Mouse (Mus musculus) hindbrain, embryonic 11.5 days (tissue): ENCODE data around the gene Dio1. TPM values are rescaled to one million over a fixed set of nuclear protein-coding genes. Genes with fewer than 3 reads are reported as not detected.

Source experiments
- ATAC-seq: fragments of 200-750 bp; cut with Nextera tagmentation; 2 replicates; pipeline ENCODE4 v1.8.0; 2017; ENCODE audit warnings: mild to moderate bottlenecking, moderate TSS enrichment, moderate library complexity; ENCODE audit not compliant: low FRiP score
- DNase-seq: peaks from one replicate; pipeline ENCODE4 v3.0.0-alpha.2; 2015; ENCODE audit warnings: low spot score
- H3K27ac ChIP-seq: fragments of 300-500 bp; sonication (generic); 2 replicates; pipeline ENCODE4 v1.5.1; 2014; ENCODE audit warnings: mild to moderate bottlenecking, low read depth, low read length
- H3K27me3 ChIP-seq: fragments of 300-500 bp; sonication (generic); 2 replicates; pipeline ENCODE4 v1.6.1; 2014; ENCODE audit warnings: mild to moderate bottlenecking, low read length, moderate library complexity, mixed read lengths; ENCODE audit not compliant: control insufficient read depth, insufficient read depth
- H3K36me3 ChIP-seq: fragments of 300-500 bp; sonication (generic); 2 replicates; pipeline ENCODE4 v1.6.1; 2014; ENCODE audit warnings: mild to moderate bottlenecking, low read length, moderate library complexity, mixed read lengths; ENCODE audit not compliant: control insufficient read depth, insufficient read depth
- H3K4me1 ChIP-seq: fragments of 300-500 bp; sonication (generic); replicated peaks from 2 replicates; pipeline ENCODE4 v1.6.1; 2014; ENCODE audit warnings: low read length, mixed read lengths; ENCODE audit not compliant: control insufficient read depth, insufficient read depth
- H3K4me2 ChIP-seq: fragments of 300-500 bp; sonication (generic); replicated peaks from 2 replicates; pipeline ENCODE4 v1.6.1; 2014; ENCODE audit warnings: mild to moderate bottlenecking, low read depth, low read length
- H3K4me3 ChIP-seq: fragments of 300-500 bp; sonication (generic); 2 replicates; pipeline ENCODE4 v1.5.1; 2014; ENCODE audit warnings: low read depth, low read length
- H3K9ac ChIP-seq: fragments of 300-500 bp; sonication (generic); 2 replicates; pipeline ENCODE4 v1.6.1; 2014; ENCODE audit warnings: low read depth, low read length
- H3K9me3 ChIP-seq: fragments of 300-500 bp; sonication (generic); 2 replicates; pipeline ENCODE4 v1.6.1; 2016; ENCODE audit warnings: low read length; ENCODE audit not compliant: control insufficient read depth
- WGBS: fragments of 180-500 bp; shearing (Covaris S2); extraction: QIAGEN DNeasy Blood & Tissue Kit; methylation state at CpG from one replicate; pipeline ENCODE4 v1.1.7; 2014; 5-methylcytosine and 5-hydroxymethylcytosine counted together
- polyA plus RNA-seq: library from polyadenylated mRNA; unstranded; fragments of >200 nt; fragmentation: Nextera tagmentation; extraction: Ambion mirVana; gene quantifications from 2 replicates; pipeline ENCODE4 v1.2.1, GENCODE M21; 2014

The Dio1 gene
- polyA plus RNA-seq, 1 experiment from 2014 or later: not detected

DNA sequence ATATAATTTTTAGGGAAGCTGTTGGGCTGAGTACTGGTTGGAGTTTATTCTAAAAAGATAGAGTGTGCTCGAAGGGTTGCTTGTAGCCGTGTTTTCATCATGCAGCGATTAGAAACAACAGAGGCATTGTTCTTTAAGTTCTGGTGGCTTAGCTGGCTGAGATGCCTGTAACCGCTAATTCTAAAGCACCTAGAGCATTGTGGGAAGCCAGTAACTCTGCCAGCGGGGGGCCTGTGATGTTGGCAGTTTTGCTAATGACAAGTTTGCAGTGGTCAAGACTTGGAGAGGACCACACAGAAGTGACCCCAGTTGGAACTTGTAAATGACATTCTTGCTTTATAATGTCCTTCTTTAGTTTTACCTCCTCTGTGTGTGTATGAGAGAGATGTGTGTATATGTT, 34.4 kb upstream of the Dio1 start:
- H3K4me1 ChIP-seq: no peaks in the 10 kb centered on the region
- no peak overlapping the region for H3K9ac ChIP-seq
- no peaks in the 10 kb centered on the region for H3K27me3 ChIP-seq
- H3K27ac ChIP-seq: no peak overlapping the region
- no peak overlapping the region for H3K4me2 ChIP-seq
- DNase-seq (no peak), ATAC-seq (no peak)
- no peak overlapping the region for H3K4me3 ChIP-seq
- no peaks in the 10 kb centered on the region for H3K36me3 ChIP-seq
- no peaks in the 10 kb centered on the region for H3K9me3 ChIP-seq
- 53% methylated on average over 5 of the region's 5 CpGs for WGBS

- Histone ChIP-seq H3K9ac (no peak overlapping the region), H3K27ac (no peak overlapping the region), H3K27me3 (no peaks in the 10 kb centered on the region), H3K4me3 (no peak overlapping the region), H3K4me2 (no peak overlapping the region), H3K4me1 (no peaks in the 10 kb centered on the region), H3K36me3 (no peaks in the 10 kb centered on the region), H3K9me3 (no peaks in the 10 kb centered on the region)
- DNase-seq (no peak), ATAC-seq (no peak)
- 97% methylated on average over 5 of the region's 5 CpGs for WGBS
Measured at GRCm38 (mm10) chr4:107337455-107337854, 30.5 kb upstream of the Dio1 start.

DNA sequence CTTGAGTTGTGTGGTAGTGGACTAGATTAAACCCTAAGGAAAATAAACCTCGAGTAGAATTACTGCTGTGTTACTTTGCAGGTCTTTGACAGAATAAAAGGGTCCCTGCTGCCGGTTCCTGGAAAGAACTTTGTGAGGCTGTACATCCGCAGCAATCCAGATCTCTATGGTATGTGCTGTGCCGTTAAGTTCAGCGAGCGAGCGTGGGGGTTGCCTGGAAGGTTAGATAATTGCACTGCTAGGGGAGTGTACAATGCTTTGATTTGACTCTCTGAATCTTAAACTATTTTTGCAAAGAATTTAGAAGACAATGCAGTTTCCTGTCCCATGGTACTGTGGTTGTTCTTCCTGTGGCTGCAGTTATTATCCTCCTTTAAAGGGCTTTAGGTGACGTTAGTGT, 29.4 kb upstream of the Dio1 start:
- 90% methylated on average over 8 of the region's 8 CpGs for WGBS

GRCm38 (mm10) chr4:107333514-107333913, 26.5 kb upstream of the Dio1 start:
- 93% methylated on average over 4 of the region's 4 CpGs for WGBS
- Histone ChIP-seq H3K27ac (no peak overlapping the region), H3K9ac (no peak overlapping the region), H3K27me3 (no peaks in the 10 kb centered on the region), H3K4me3 (no peak overlapping the region), H3K9me3 (no peaks in the 10 kb centered on the region), H3K4me1 (no peaks in the 10 kb centered on the region), H3K36me3 (no peaks in the 10 kb centered on the region), H3K4me2 (no peak overlapping the region)
- no peak for DNase-seq
- no peak for ATAC-seq

More for the DNA sequence above, 29.4 kb upstream of the Dio1 start:
- Histone ChIP-seq H3K9ac (no peak overlapping the region), H3K4me2 (no peak overlapping the region), H3K27me3 (no peaks in the 10 kb centered on the region), H3K4me1 (no peaks in the 10 kb centered on the region), H3K36me3 (no peaks in the 10 kb centered on the region), H3K4me3 (no peak overlapping the region), H3K9me3 (no peaks in the 10 kb centered on the region), H3K27ac (no peak overlapping the region)
- DNase-seq (no peak), ATAC-seq (no peak)

DNA sequence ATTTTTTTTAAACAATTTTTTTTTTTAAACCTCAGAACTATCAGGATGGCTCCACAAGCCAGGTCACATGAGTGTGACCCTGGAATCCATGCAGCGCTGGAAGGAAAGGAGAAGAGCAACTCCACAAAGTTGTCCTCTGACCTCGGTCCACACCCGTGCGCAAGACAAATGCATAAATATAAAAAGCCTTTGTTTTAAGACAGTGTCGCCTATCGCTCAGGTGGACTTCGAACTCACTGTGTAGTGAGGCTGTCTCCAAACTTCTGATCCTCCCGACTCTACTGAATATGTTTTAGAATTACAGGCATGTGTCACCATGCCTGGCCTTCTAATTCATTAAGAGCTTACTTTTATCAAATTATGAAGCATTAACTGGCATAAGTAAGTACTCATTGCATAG, 21.6 kb upstream of the Dio1 start:
- no peak for ATAC-seq
- H3K9me3 ChIP-seq: no peaks in the 10 kb centered on the region
- no peaks in the 10 kb centered on the region for H3K4me1 ChIP-seq
- no peaks in the 10 kb centered on the region for H3K36me3 ChIP-seq
- no peak for DNase-seq
- 94% methylated on average over 8 of the region's 8 CpGs for WGBS
- H3K27ac ChIP-seq: no peak overlapping the region
- H3K9ac ChIP-seq: no peak overlapping the region
- no peak overlapping the region for H3K4me2 ChIP-seq
- no peak overlapping the region for H3K4me3 ChIP-seq
- no peaks in the 10 kb centered on the region for H3K27me3 ChIP-seq

DNA sequence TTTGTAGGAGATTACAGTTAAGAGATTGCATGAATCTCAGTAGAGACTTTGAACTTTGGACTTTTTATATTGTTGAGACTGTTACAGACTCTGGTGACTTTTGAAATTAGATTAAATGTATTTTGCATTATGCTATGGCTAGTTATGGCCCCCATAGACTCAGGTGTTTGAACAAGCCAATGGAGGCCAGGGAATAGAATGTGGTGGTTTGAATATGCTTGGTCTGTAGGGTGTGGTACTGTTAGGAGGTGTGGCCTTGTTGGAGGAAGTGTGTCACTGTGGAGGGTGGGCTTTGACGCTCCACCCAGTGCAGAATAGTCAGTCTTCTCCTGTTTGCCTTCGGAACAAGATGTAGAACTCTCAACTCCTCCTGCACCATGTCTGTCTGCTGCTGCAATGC, 16.1 kb upstream of the Dio1 start:
- Histone ChIP-seq H3K4me3 (no peak overlapping the region), H3K9ac (no peak overlapping the region), H3K27me3 (no peaks in the 10 kb centered on the region), H3K27ac (no peak overlapping the region), H3K9me3 (no peaks in the 10 kb centered on the region), H3K4me1 (no peaks in the 10 kb centered on the region), H3K36me3 (0 out of 2 replicates have a peak, but pooled peaks cover 3% of the 10 kb centered on the region), H3K4me2 (no peak overlapping the region)
- DNase-seq: no peak
- WGBS: 98% methylated on average over 2 of the region's 2 CpGs
- no peak for ATAC-seq

GRCm38 (mm10) chr4:107321041-107321440, 14.1 kb upstream of the Dio1 start:
- WGBS: 89% methylated on average over 2 of the region's 2 CpGs
- H3K4me2 ChIP-seq: no peak overlapping the region
- 0 out of 2 replicates have a peak, but pooled peaks cover 3% of the 10 kb centered on the region for H3K36me3 ChIP-seq

GRCm38 (mm10) chr4:107318646-107319045, 11.7 kb upstream of the Dio1 start:
- 0 out of 2 replicates have a peak, but pooled peaks cover 5% of the 10 kb centered on the region for H3K4me1 ChIP-seq
- DNase-seq (no peak), ATAC-seq (no peak)
- 0 out of 2 replicates have a peak, but pooled peaks cover 3% of the 10 kb centered on the region for H3K36me3 ChIP-seq
- H3K27me3 ChIP-seq: no peaks in the 10 kb centered on the region
- H3K4me2 ChIP-seq: no peak overlapping the region
- H3K27ac ChIP-seq: no peak overlapping the region
- WGBS: 76% methylated on average over 8 of the region's 8 CpGs
- no peak overlapping the region for H3K4me3 ChIP-seq
- no peaks in the 10 kb centered on the region for H3K9me3 ChIP-seq
- H3K9ac ChIP-seq: no peak overlapping the region

More at GRCm38 (mm10) chr4:107321041-107321440, 14.1 kb upstream of the Dio1 start:
- no peak overlapping the region for H3K27ac ChIP-seq
- no peaks in the 10 kb centered on the region for H3K9me3 ChIP-seq
- ATAC-seq (no peak), DNase-seq (no peak)
- no peaks in the 10 kb centered on the region for H3K4me1 ChIP-seq
- no peak overlapping the region for H3K4me3 ChIP-seq
- no peak overlapping the region for H3K9ac ChIP-seq
- no peaks in the 10 kb centered on the region for H3K27me3 ChIP-seq

- H3K27me3 ChIP-seq: no peaks in the 10 kb centered on the region
- 0 out of 2 replicates have a peak, but pooled peaks cover 3% of the 10 kb centered on the region for H3K36me3 ChIP-seq
- 7% methylated on average over 7 of the region's 7 CpGs for WGBS
- peak overlapping the region; percentile 61 for H3K4me3 ChIP-seq
- H3K4me1 ChIP-seq: 0 out of 2 replicates have a peak, but pooled peaks cover 5% of the 10 kb centered on the region
- H3K9me3 ChIP-seq: no peaks in the 10 kb centered on the region
- no peak for DNase-seq
- ATAC-seq: no peak
- H3K4me2 ChIP-seq: peak overlapping the region; percentile 71
- H3K27ac ChIP-seq: 0 out of 2 replicates have a peak overlapping the region, but pooled peaks have one; percentile 6
- H3K9ac ChIP-seq: peak overlapping the region; percentile 70
Measured at GRCm38 (mm10) chr4:107314479-107314805, 7.5 kb upstream of the Dio1 start.
